Mouse (Mus musculus): ENCODE measurements around the gene Myo7a. TPM values are rescaled to one million over a fixed set of nuclear protein-coding genes. Genes with fewer than 3 reads are reported as not detected.
A peak's percentile ranks its signal among the peaks of the same experiment; 100 is the strongest.

The Myo7a gene
- polyA plus RNA-seq, 1 experiment from 2014 or later: 22.8 TPM

DNA sequence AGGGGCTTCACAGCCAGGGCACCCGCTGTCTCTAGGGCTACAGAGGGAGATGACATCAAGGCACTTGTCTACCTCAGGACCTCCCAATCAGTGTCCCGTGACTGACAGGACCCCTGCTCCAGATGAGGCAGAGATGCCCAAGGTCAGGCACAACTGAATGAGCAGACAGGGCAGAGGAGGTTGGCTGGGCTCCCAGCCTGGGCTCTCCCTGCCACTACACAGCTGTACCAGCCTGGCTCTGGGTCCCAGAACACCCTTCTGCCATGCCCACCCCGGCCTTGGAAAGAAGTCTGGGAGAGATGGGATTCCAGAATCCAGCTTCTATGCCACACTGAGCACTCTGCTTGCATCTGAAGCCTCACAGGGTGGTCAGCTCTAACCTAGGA is 36.9 kb upstream of the Myo7a start:
- H3K4me1 ChIP-seq (ENCODE audit: control insufficient read depth, insufficient read depth, low read length): peaks cover 9% of the 10 kb centered on the region; the same call in 1 of the 2 replicates
- H3K9me3 ChIP-seq (replicated peaks; ENCODE audit: control insufficient read depth, low read length, poor library complexity, severe bottlenecking): no peaks in the 10 kb centered on the region
- H3K4me2 ChIP-seq (ENCODE audit: low read length): no peak overlapping the region
- H3K9ac ChIP-seq (ENCODE audit: low read depth, low read length): 0 out of 2 replicates have a peak overlapping the region, but pooled peaks have one; percentile 0
- H3K27me3 ChIP-seq (ENCODE audit: control insufficient read depth, insufficient read depth, low read depth, low read length): no peaks in the 10 kb centered on the region
- H3K27ac ChIP-seq (ENCODE audit: low read length): no peak overlapping the region
- H3K4me3 ChIP-seq (ENCODE audit: low read depth, low read length): no peak overlapping the region
- ATAC-seq: no peak
- H3K36me3 ChIP-seq (ENCODE audit: control insufficient read depth, insufficient read depth, low read length): no peaks in the 10 kb centered on the region
- WGBS: 55% methylated on average over 3 of the region's 3 CpGs

DNA sequence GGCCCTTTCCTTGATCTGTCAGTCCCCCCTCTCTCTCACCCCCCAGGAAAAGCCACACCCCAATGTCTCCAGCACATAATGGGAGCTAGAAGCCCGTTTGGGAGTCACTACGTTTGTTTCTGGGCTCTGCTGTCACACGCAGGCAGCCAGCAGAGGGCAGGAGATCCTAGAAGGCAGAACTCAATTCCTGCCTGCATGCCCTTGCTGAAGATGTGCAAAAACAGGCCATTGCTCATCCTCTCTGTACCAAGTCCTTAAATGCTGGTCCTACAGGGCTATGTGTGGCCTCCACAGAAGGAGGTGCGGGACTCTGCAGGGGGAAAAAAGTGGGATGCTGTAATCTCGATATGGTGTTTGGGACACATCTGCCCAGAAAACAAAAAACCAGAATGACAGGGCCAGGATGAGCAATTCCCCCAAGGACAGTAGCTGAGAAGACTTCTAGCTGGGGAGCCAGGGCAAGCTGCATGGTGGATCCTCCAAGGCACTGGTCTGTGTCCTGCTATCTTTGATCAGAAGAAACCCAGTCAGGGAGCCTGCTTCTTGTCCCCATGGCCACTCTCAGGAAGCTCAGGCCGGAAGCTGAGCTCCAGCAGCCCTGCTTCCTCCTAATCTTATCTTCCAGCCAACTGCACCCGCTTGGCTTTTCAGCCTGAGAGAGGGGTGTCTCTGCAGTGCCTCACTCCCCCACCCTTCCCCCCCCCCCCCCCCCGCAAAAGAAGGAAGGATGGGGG is 36.4 kb upstream of the Myo7a start:
- 28% methylated on average over 7 of the region's 8 CpGs for WGBS
- H3K27ac ChIP-seq (ENCODE audit: low read length): 0 out of 2 replicates have a peak overlapping the region, but pooled peaks have one; percentile 17
- no peaks in the 10 kb centered on the region for H3K9me3 ChIP-seq (replicated peaks; ENCODE audit: control insufficient read depth, low read length, poor library complexity, severe bottlenecking)
- H3K36me3 ChIP-seq (ENCODE audit: control insufficient read depth, insufficient read depth, low read length): no peaks in the 10 kb centered on the region
- no peak overlapping the region for H3K4me2 ChIP-seq (ENCODE audit: low read length)
- H3K9ac ChIP-seq (ENCODE audit: low read depth, low read length): 0 out of 2 replicates have a peak overlapping the region, but pooled peaks have one; percentile 0
- H3K27me3 ChIP-seq (ENCODE audit: control insufficient read depth, insufficient read depth, low read depth, low read length): no peaks in the 10 kb centered on the region
- ATAC-seq: peak; percentile 46
- no peak overlapping the region for H3K4me3 ChIP-seq (ENCODE audit: low read depth, low read length)
- H3K4me1 ChIP-seq (ENCODE audit: control insufficient read depth, insufficient read depth, low read length): peaks cover 9% of the 10 kb centered on the region; the same call in 1 of the 2 replicates

DNA sequence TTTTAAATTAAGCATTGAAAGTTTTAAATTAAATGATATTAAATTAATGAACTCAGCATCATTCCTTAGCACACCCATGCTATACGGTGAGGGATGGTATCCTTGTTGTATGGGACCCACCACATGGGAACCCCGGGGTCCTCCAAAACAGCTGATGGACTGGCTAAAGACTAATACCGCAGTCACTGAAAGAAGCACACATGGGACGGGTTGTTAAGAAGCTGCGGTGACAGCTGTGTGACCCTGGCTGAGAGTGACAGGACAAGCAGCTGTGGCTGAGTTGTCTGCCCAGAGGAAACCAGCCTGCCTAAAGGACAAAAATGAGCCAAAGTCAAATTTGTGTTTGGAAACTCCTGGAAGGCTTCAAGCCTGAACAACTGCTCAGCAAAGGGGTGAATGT is 34.6 kb upstream of the Myo7a start:
- WGBS: 77% methylated on average over 5 of the region's 5 CpGs
- no peak for ATAC-seq

DNA sequence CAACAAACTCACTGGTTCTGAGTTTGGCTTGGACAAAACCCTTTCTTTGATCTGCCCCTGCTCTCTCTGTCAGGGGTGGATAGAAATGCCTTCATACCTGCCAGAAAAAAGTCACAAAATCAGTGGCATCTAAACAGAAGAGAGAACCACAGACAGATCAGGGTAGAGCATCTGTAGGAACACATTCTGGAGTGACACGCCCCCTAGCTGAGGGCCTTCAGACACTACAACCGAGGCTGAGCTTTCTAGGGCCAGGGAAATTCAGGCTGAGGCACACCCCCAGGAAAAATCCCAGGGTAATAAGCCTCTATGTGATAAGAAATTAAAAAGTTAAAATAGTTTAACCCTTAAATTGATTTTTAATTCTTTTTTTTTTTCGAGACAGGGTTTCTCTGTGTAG is 34.0 kb upstream of the Myo7a start:
- Histone ChIP-seq H3K27ac (ENCODE audit: low read length) (no peak overlapping the region), H3K36me3 (ENCODE audit: control insufficient read depth, insufficient read depth, low read length) (no peaks in the 10 kb centered on the region), H3K4me2 (ENCODE audit: low read length) (no peak overlapping the region), H3K4me1 (ENCODE audit: control insufficient read depth, insufficient read depth, low read length) (peaks cover 16% of the 10 kb centered on the region), H3K9ac (ENCODE audit: low read depth, low read length) (no peak overlapping the region), H3K9me3 (replicated peaks; ENCODE audit: control insufficient read depth, low read length, poor library complexity, severe bottlenecking) (no peaks in the 10 kb centered on the region), H3K4me3 (ENCODE audit: low read depth, low read length) (no peak overlapping the region), H3K27me3 (ENCODE audit: control insufficient read depth, insufficient read depth, low read depth, low read length) (no peaks in the 10 kb centered on the region)
- 43% methylated on average over 3 of the region's 3 CpGs for WGBS
- no peak for ATAC-seq

More for the DNA sequence above, 34.6 kb upstream of the Myo7a start:
- Histone ChIP-seq H3K9me3 (replicated peaks; ENCODE audit: control insufficient read depth, low read length, poor library complexity, severe bottlenecking) (no peaks in the 10 kb centered on the region), H3K4me3 (ENCODE audit: low read depth, low read length) (no peak overlapping the region), H3K4me1 (ENCODE audit: control insufficient read depth, insufficient read depth, low read length) (peaks cover 16% of the 10 kb centered on the region), H3K9ac (ENCODE audit: low read depth, low read length) (no peak overlapping the region), H3K27ac (ENCODE audit: low read length) (no peak overlapping the region), H3K4me2 (ENCODE audit: low read length) (no peak overlapping the region), H3K27me3 (ENCODE audit: control insufficient read depth, insufficient read depth, low read depth, low read length) (no peaks in the 10 kb centered on the region), H3K36me3 (ENCODE audit: control insufficient read depth, insufficient read depth, low read length) (no peaks in the 10 kb centered on the region)

DNA sequence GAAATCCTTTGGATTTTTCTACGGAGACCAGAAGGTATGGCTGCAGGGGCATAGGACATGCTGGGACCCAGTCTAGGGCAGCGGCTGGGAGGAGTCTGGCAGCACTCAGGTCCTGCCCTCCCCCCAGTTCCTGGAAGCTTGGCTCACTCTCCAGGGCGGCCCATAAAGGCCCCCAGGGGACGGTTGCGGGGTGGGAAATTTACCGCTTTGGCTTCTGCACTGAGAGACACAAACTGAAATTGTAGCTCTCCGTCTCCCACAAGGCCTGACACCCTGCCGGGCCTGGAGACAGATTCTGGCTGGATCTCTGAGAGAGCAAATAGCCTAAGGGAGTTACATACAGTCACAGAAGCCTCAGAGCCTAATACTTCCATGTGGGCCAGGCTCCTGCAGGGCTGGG is 33.1 kb upstream of the Myo7a start:
- ATAC-seq: no peak

GRCm38 (mm10) chr7:98150525-98150924 is 31.2 kb upstream of the Myo7a start:
- H3K4me3 ChIP-seq (ENCODE audit: low read depth, low read length): no peak overlapping the region
- no peaks in the 10 kb centered on the region for H3K36me3 ChIP-seq (ENCODE audit: control insufficient read depth, insufficient read depth, low read length)
- ATAC-seq: no peak
- peaks cover 7% of the 10 kb centered on the region; the same call in 1 of the 2 replicates for H3K4me1 ChIP-seq (ENCODE audit: control insufficient read depth, insufficient read depth, low read length)
- H3K27me3 ChIP-seq (ENCODE audit: control insufficient read depth, insufficient read depth, low read depth, low read length): no peaks in the 10 kb centered on the region
- no peak overlapping the region for H3K4me2 ChIP-seq (ENCODE audit: low read length)
- WGBS: 43% methylated on average over 5 of the region's 5 CpGs
- H3K9ac ChIP-seq (ENCODE audit: low read depth, low read length): no peak overlapping the region
- H3K9me3 ChIP-seq (replicated peaks; ENCODE audit: control insufficient read depth, low read length, poor library complexity, severe bottlenecking): no peaks in the 10 kb centered on the region
- H3K27ac ChIP-seq (ENCODE audit: low read length): no peak overlapping the region

More for the DNA sequence above, 33.1 kb upstream of the Myo7a start:
- Histone ChIP-seq H3K9me3 (replicated peaks; ENCODE audit: control insufficient read depth, low read length, poor library complexity, severe bottlenecking) (no peaks in the 10 kb centered on the region), H3K27ac (ENCODE audit: low read length) (no peak overlapping the region), H3K9ac (ENCODE audit: low read depth, low read length) (no peak overlapping the region), H3K4me3 (ENCODE audit: low read depth, low read length) (no peak overlapping the region), H3K4me2 (ENCODE audit: low read length) (no peak overlapping the region), H3K4me1 (ENCODE audit: control insufficient read depth, insufficient read depth, low read length) (peaks cover 12% of the 10 kb centered on the region; the same call in 1 of the 2 replicates), H3K27me3 (ENCODE audit: control insufficient read depth, insufficient read depth, low read depth, low read length) (no peaks in the 10 kb centered on the region), H3K36me3 (ENCODE audit: control insufficient read depth, insufficient read depth, low read length) (no peaks in the 10 kb centered on the region)
- WGBS: 58% methylated on average over 8 of the region's 8 CpGs

DNA sequence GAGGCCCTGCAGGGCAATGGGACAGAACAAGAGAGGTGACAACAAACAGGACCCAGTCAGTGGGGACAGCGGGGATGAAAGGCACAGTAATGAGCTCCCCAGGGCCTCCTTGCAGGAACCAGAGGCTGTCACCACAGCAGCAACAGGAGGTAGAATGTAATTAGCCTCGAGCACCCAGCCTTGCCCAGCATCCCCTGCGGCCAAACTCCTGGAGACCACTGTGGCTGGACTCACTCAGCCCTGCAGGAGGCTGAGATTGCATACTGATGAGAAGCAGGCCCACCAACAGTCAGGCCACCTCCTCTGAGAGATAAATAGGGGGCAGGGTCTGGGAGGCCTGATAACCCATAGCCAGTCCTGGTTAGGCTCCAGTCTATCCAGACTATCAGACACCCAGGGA is 30.5 kb upstream of the Myo7a start:
- peak; percentile 13; the same call in 1 of the 2 replicates for ATAC-seq
- no peak overlapping the region for H3K27ac ChIP-seq (ENCODE audit: low read length)
- no peaks in the 10 kb centered on the region for H3K27me3 ChIP-seq (ENCODE audit: control insufficient read depth, insufficient read depth, low read depth, low read length)

GRCm38 (mm10) chr7:98148721-98149407 is 29.5 kb upstream of the Myo7a start:
- ATAC-seq: no peak
- H3K27me3 ChIP-seq (ENCODE audit: control insufficient read depth, insufficient read depth, low read depth, low read length): no peaks in the 10 kb centered on the region
- peaks cover 7% of the 10 kb centered on the region; the same call in 1 of the 2 replicates for H3K4me1 ChIP-seq (ENCODE audit: control insufficient read depth, insufficient read depth, low read length)
- H3K9ac ChIP-seq (ENCODE audit: low read depth, low read length): no peak overlapping the region
- H3K4me2 ChIP-seq (ENCODE audit: low read length): no peak overlapping the region
- no peak overlapping the region for H3K4me3 ChIP-seq (ENCODE audit: low read depth, low read length)
- H3K36me3 ChIP-seq (ENCODE audit: control insufficient read depth, insufficient read depth, low read length): no peaks in the 10 kb centered on the region
- H3K27ac ChIP-seq (ENCODE audit: low read length): no peak overlapping the region
- 73% methylated on average over 10 of the region's 10 CpGs for WGBS
- no peaks in the 10 kb centered on the region for H3K9me3 ChIP-seq (replicated peaks; ENCODE audit: control insufficient read depth, low read length, poor library complexity, severe bottlenecking)

More for the DNA sequence above, 30.5 kb upstream of the Myo7a start:
- H3K36me3 ChIP-seq (ENCODE audit: control insufficient read depth, insufficient read depth, low read length): no peaks in the 10 kb centered on the region
- H3K4me2 ChIP-seq (ENCODE audit: low read length): no peak overlapping the region
- H3K4me1 ChIP-seq (ENCODE audit: control insufficient read depth, insufficient read depth, low read length): peaks cover 7% of the 10 kb centered on the region; the same call in 1 of the 2 replicates
- H3K4me3 ChIP-seq (ENCODE audit: low read depth, low read length): no peak overlapping the region
- WGBS: 11% methylated on average over 3 of the region's 3 CpGs
- H3K9ac ChIP-seq (ENCODE audit: low read depth, low read length): no peak overlapping the region
- no peaks in the 10 kb centered on the region for H3K9me3 ChIP-seq (replicated peaks; ENCODE audit: control insufficient read depth, low read length, poor library complexity, severe bottlenecking)

GRCm38 (mm10) chr7:98147766-98148165 is 28.4 kb upstream of the Myo7a start:
- Histone ChIP-seq H3K9ac (ENCODE audit: low read depth, low read length) (no peak overlapping the region), H3K4me3 (ENCODE audit: low read depth, low read length) (no peak overlapping the region), H3K4me1 (ENCODE audit: control insufficient read depth, insufficient read depth, low read length) (peaks cover 7% of the 10 kb centered on the region), H3K9me3 (replicated peaks; ENCODE audit: control insufficient read depth, low read length, poor library complexity, severe bottlenecking) (no peaks in the 10 kb centered on the region), H3K36me3 (ENCODE audit: control insufficient read depth, insufficient read depth, low read length) (no peaks in the 10 kb centered on the region), H3K27ac (ENCODE audit: low read length) (no peak overlapping the region), H3K27me3 (ENCODE audit: control insufficient read depth, insufficient read depth, low read depth, low read length) (no peaks in the 10 kb centered on the region), H3K4me2 (ENCODE audit: low read length) (no peak overlapping the region)
- 54% methylated on average over 8 of the region's 8 CpGs for WGBS
- no peak for ATAC-seq

Data from midbrain, embryonic 16.5 days (tissue).